Mouse (Mus musculus) intestine, embryonic 16.5 days (tissue): ENCODE results near the gene Zfp128. TPM values are rescaled to one million over a fixed set of nuclear protein-coding genes. Genes with fewer than 3 reads are reported as not detected.

Experiments used
- ATAC-seq: fragments of 200-750 bp; cut with Nextera tagmentation; 2 replicates; pipeline ENCODE4 v1.8.0; 2017; ENCODE audit warnings: moderate TSS enrichment, moderate library complexity
- H3K27ac ChIP-seq: fragments of 300-500 bp; sonication (generic); 2 replicates; pipeline ENCODE4 v1.5.1; 2014; ENCODE audit warnings: mild to moderate bottlenecking, low read length
- H3K27me3 ChIP-seq: fragments of 300-500 bp; sonication (generic); replicated peaks from 2 replicates; pipeline ENCODE4 v1.6.1; 2014; ENCODE audit warnings: low read length, control low read depth, mixed read lengths; ENCODE audit not compliant: control insufficient read depth, insufficient read depth
- H3K36me3 ChIP-seq: fragments of 300-500 bp; sonication (generic); 2 replicates; pipeline ENCODE4 v1.6.1; 2014; ENCODE audit warnings: low read length, control low read depth; ENCODE audit not compliant: control insufficient read depth, insufficient read depth
- H3K4me1 ChIP-seq: fragments of 300-500 bp; sonication (generic); 2 replicates; pipeline ENCODE4 v1.6.1; 2014; ENCODE audit warnings: low read length, control low read depth, mixed read lengths; ENCODE audit not compliant: control insufficient read depth, insufficient read depth
- H3K4me2 ChIP-seq: fragments of 300-500 bp; sonication (generic); 2 replicates; pipeline ENCODE4 v1.6.1; 2014; ENCODE audit warnings: low read depth, low read length, control low read depth
- H3K4me3 ChIP-seq: fragments of 300-500 bp; sonication (generic); 2 replicates; pipeline ENCODE4 v1.5.1; 2014; ENCODE audit warnings: mild to moderate bottlenecking, low read length
- H3K9ac ChIP-seq: fragments of 300-500 bp; sonication (generic); 2 replicates; pipeline ENCODE4 v1.6.1; 2014; ENCODE audit warnings: low read depth, low read length
- H3K9me3 ChIP-seq: fragments of 300-500 bp; sonication (generic); 2 replicates; pipeline ENCODE4 v1.6.1; 2016; ENCODE audit warnings: low read length, control low read depth; ENCODE audit not compliant: control insufficient read depth
- WGBS: fragments of 180-500 bp; shearing (Covaris S2); extraction: QIAGEN DNeasy Blood & Tissue Kit; methylation state at CpG from one replicate; pipeline ENCODE4 v1.1.7; 2014; 5-methylcytosine and 5-hydroxymethylcytosine counted together
- polyA plus RNA-seq: library from polyadenylated mRNA; unstranded; fragments of >200 nt; fragmentation: Nextera tagmentation; extraction: Ambion mirVana; gene quantifications from 2 replicates; pipeline ENCODE4 v1.2.1, GENCODE M21; 2015

Gene Zfp128
- polyA plus RNA-seq, 1 experiment from 2014 or later, result 2.9 TPM

- Histone ChIP-seq H3K27ac (no peak overlapping the region), H3K36me3 (peaks cover 14% of the 10 kb centered on the region), H3K4me1 (no peaks in the 10 kb centered on the region), H3K9ac (no peak overlapping the region), H3K4me2 (no peak overlapping the region), H3K27me3 (no peaks in the 10 kb centered on the region), H3K4me3 (no peak overlapping the region), H3K9me3 (no peaks in the 10 kb centered on the region)
- ATAC-seq, result no peak
- WGBS, result 92% methylated on average over 5 of the region's 5 CpGs
Observed at GRCm38 (mm10) chr7:12887585-12887984, 6.6 kb downstream of the Zfp128 start.

- Histone ChIP-seq H3K9me3 (no peaks in the 10 kb centered on the region), H3K27me3 (no peaks in the 10 kb centered on the region), H3K4me3 (no peak overlapping the region), H3K36me3 (peaks cover 9% of the 10 kb centered on the region), H3K27ac (no peak overlapping the region), H3K9ac (no peak overlapping the region), H3K4me2 (no peak overlapping the region), H3K4me1 (no peaks in the 10 kb centered on the region)
- ATAC-seq, result no peak
- WGBS, result 92% methylated on average over 14 of the region's 14 CpGs
Observed at GRCm38 (mm10) chr7:12890928-12891327, 10.0 kb downstream of the Zfp128 start.

- Histone ChIP-seq H3K9me3 (no peaks in the 10 kb centered on the region), H3K4me3 (no peak overlapping the region), H3K36me3 (peaks cover 9% of the 10 kb centered on the region), H3K9ac (no peak overlapping the region), H3K4me1 (no peaks in the 10 kb centered on the region), H3K4me2 (no peak overlapping the region), H3K27ac (no peak overlapping the region), H3K27me3 (no peaks in the 10 kb centered on the region)
- 75% methylated on average over 1 of the region's 1 CpGs for WGBS
- no peak for ATAC-seq
Observed at GRCm38 (mm10) chr7:12891334-12891733, 10.4 kb downstream of the Zfp128 start.

GRCm38 (mm10) chr7:12897655-12898410 is 16.9 kb downstream of the Zfp128 start, which contains the start of gene Zscan22:
TSS of gene Zscan22 (plus strand) at chr7:12897815.
- peak within 1 kb of the TSS; percentile 37; the same call in 1 of the 2 replicates for H3K27ac ChIP-seq
- peak within 1 kb of the TSS; percentile 58 for H3K4me2 ChIP-seq
- H3K9ac ChIP-seq, result peak within 1 kb of the TSS; percentile 79
- peak; percentile 100 for ATAC-seq
- no peaks in the 10 kb centered on the region; the same call in 1 of the 2 replicates for H3K36me3 ChIP-seq
- peaks cover 6% of the 10 kb centered on the region for H3K4me1 ChIP-seq
- 6% methylated on average over 36 of the region's 36 CpGs for WGBS
- H3K4me3 ChIP-seq, result peak within 1 kb of the TSS; percentile 73
- H3K27me3 ChIP-seq, result no peaks in the 10 kb centered on the region
- H3K9me3 ChIP-seq, result no peaks in the 10 kb centered on the region

GRCm38 (mm10) chr7:12901517-12901916 is 20.5 kb downstream of the Zfp128 start:
- Histone ChIP-seq H3K36me3 (peaks cover 6% of the 10 kb centered on the region; the same call in 1 of the 2 replicates), H3K27ac (no peak overlapping the region), H3K9me3 (no peaks in the 10 kb centered on the region), H3K9ac (no peak overlapping the region), H3K4me3 (no peak overlapping the region), H3K4me1 (peaks cover 6% of the 10 kb centered on the region), H3K4me2 (no peak overlapping the region), H3K27me3 (no peaks in the 10 kb centered on the region)
- ATAC-seq, result no peak
- WGBS, result 87% methylated on average over 5 of the region's 5 CpGs

- peaks cover 3% of the 10 kb centered on the region for H3K4me1 ChIP-seq
- H3K36me3 ChIP-seq, result peaks cover 9% of the 10 kb centered on the region; the same call in 1 of the 2 replicates
- no peak overlapping the region for H3K4me3 ChIP-seq
- H3K27ac ChIP-seq, result no peak overlapping the region
- 0 out of 2 replicates have a peak overlapping the region, but pooled peaks have one; percentile 1 for H3K9ac ChIP-seq
- no peak for ATAC-seq
- WGBS, result 57% methylated on average over 10 of the region's 10 CpGs
- H3K4me2 ChIP-seq, result no peak overlapping the region
- H3K9me3 ChIP-seq, result no peaks in the 10 kb centered on the region
- no peaks in the 10 kb centered on the region for H3K27me3 ChIP-seq
Observed at GRCm38 (mm10) chr7:12903623-12904022, 22.6 kb downstream of the Zfp128 start.

GRCm38 (mm10) chr7:12905146-12905545 is 24.2 kb downstream of the Zfp128 start:
- H3K4me1 ChIP-seq, result peaks cover 4% of the 10 kb centered on the region
- H3K4me3 ChIP-seq, result no peak overlapping the region
- H3K27me3 ChIP-seq, result no peaks in the 10 kb centered on the region
- H3K4me2 ChIP-seq, result no peak overlapping the region
- no peak overlapping the region for H3K9ac ChIP-seq
- no peak for ATAC-seq
- 94% methylated on average over 1 of the region's 1 CpGs for WGBS
- no peaks in the 10 kb centered on the region for H3K9me3 ChIP-seq
- peaks cover 9% of the 10 kb centered on the region; the same call in 1 of the 2 replicates for H3K36me3 ChIP-seq
- no peak overlapping the region for H3K27ac ChIP-seq

GRCm38 (mm10) chr7:12909498-12909962 is 28.6 kb downstream of the Zfp128 start:
- Histone ChIP-seq H3K4me1 (peaks cover 4% of the 10 kb centered on the region), H3K9me3 (no peaks in the 10 kb centered on the region), H3K27me3 (no peaks in the 10 kb centered on the region), H3K4me3 (peak overlapping the region; percentile 56), H3K36me3 (peaks cover 6% of the 10 kb centered on the region; the same call in 1 of the 2 replicates), H3K9ac (peak overlapping the region; percentile 79; the same call in 1 of the 2 replicates), H3K4me2 (peak overlapping the region; percentile 70), H3K27ac (peak overlapping the region; percentile 88)
- 47% methylated on average over 7 of the region's 7 CpGs for WGBS
- ATAC-seq, result peak; percentile 51

GRCm38 (mm10) chr7:12910181-12910668 is 29.2 kb downstream of the Zfp128 start:
- Histone ChIP-seq H3K9me3 (no peaks in the 10 kb centered on the region), H3K9ac (peak overlapping the region; percentile 79), H3K27ac (peak overlapping the region; percentile 88), H3K27me3 (no peaks in the 10 kb centered on the region), H3K4me2 (peak overlapping the region; percentile 70), H3K4me3 (peak overlapping the region; percentile 56), H3K36me3 (peaks cover 6% of the 10 kb centered on the region; the same call in 1 of the 2 replicates), H3K4me1 (peaks cover 4% of the 10 kb centered on the region)
- WGBS, result 5% methylated on average over 19 of the region's 19 CpGs
- ATAC-seq, result peak; percentile 90
